Mouse (Mus musculus) embryonic facial prominence, embryonic 15.5 days (tissue): ENCODE measurements around the gene Prrg1. TPM values are rescaled to one million over a fixed set of nuclear protein-coding genes. Genes with fewer than 3 reads are reported as not detected.
A peak's percentile ranks its signal among the peaks of the same experiment; 100 is the strongest.

Experiments
- ATAC-seq: fragments of 200-750 bp; cut with Nextera tagmentation; 2 replicates; pipeline ENCODE4 v1.8.0; 2017; ENCODE audit warnings: low read depth, moderate TSS enrichment; ENCODE audit not compliant: insufficient number of reproducible peaks, low FRiP score, low TSS enrichment
- H3K27ac ChIP-seq: fragments of 300-500 bp; sonication (generic); replicated peaks from 2 replicates; pipeline ENCODE4 v1.5.1; 2015; ENCODE audit warnings: mild to moderate bottlenecking, inconsistent platforms
- H3K27me3 ChIP-seq: fragments of 300-500 bp; sonication (generic); 2 replicates; pipeline ENCODE4 v1.6.1; 2015; ENCODE audit warnings: inconsistent platforms
- H3K36me3 ChIP-seq: fragments of 300-500 bp; sonication (generic); 2 replicates; pipeline ENCODE4 v1.6.1; 2015; ENCODE audit warnings: mild to moderate bottlenecking, inconsistent platforms
- H3K4me1 ChIP-seq: fragments of 300-500 bp; sonication (generic); 2 replicates; pipeline ENCODE4 v1.6.1; 2015; ENCODE audit warnings: inconsistent platforms
- H3K4me2 ChIP-seq: fragments of 300-500 bp; sonication (generic); replicated peaks from 2 replicates; pipeline ENCODE4 v1.6.1; 2015; ENCODE audit warnings: mild to moderate bottlenecking, inconsistent platforms
- H3K4me3 ChIP-seq: fragments of 300-500 bp; sonication (generic); replicated peaks from 2 replicates; pipeline ENCODE4 v1.5.1; 2015; ENCODE audit warnings: mild to moderate bottlenecking, inconsistent platforms
- H3K9ac ChIP-seq: fragments of 300-500 bp; sonication (generic); 2 replicates; pipeline ENCODE4 v1.6.1; 2015; ENCODE audit warnings: inconsistent platforms
- H3K9me3 ChIP-seq: fragments of 300-500 bp; sonication (generic); replicated peaks from 2 replicates; pipeline ENCODE4 v1.6.1; 2016; ENCODE audit warnings: inconsistent platforms
- WGBS: fragments of 180-500 bp; shearing (Covaris S2); methylation state at CpG from one replicate; pipeline ENCODE4 v1.1.7; 2015; 5-methylcytosine and 5-hydroxymethylcytosine counted together
- polyA plus RNA-seq: library from polyadenylated mRNA; unstranded; fragments of >200 nt; fragmentation: Nextera tagmentation; extraction: Ambion mirVana; gene quantifications from 2 replicates; pipeline ENCODE4 v1.2.1, GENCODE M21; 2015

The Prrg1 gene
- 12.6 and 13.3 TPM in 2 replicates for polyA plus RNA-seq

DNA sequence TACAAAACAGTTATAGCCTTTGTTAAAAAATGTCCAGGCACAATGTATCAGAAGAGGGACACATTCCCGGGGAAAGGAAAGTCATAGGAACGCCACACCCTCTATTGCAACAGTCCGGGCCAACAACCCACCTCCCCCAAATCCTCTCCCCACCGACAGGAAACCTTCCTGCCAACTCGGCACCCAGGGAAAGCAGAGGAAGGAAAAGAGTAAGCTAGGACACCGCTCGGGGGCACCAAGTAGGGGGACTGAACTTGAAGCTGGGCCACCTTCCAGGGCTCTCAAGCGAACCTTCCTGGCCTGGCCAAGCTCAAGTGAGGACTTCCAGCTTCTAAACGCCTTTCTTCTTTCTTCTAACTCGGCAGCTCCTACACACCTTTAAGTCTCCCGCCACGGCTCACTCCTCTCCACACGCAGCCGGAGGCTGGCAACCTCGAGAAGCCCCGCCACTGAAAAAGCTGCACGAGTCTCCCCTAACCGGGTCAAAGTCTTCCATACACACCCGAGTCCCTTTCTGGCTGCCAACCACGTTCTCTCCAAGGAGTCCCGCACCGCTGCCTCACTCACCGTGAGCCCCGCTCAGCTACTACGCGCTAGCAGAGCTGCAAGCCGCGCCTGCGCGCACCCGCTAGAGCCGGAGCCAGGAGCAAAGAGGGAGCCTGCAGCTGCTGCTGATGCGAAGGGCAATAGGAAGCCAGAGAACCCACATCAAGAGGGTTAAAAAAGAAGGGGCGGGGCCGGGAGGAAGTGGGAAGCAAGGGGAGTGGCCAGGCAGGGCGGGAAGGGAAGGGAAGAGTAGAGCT is at the start of gene Prrg1:
TSS of gene Prrg1 (minus strand) at position 695 of the 803 bp plus-strand sequence.
- Histone ChIP-seq H3K4me1 (no peaks in the 10 kb centered on the region), H3K9me3 (no peaks in the 10 kb centered on the region), H3K4me3 (peak within 1 kb of the TSS; percentile 51), H3K27me3 (no peaks in the 10 kb centered on the region), H3K36me3 (no peaks in the 10 kb centered on the region), H3K9ac (0 out of 2 replicates have a peak within 1 kb of the TSS, but pooled peaks have one; percentile 35), H3K4me2 (peak within 1 kb of the TSS; percentile 41), H3K27ac (peak within 1 kb of the TSS; percentile 90)
- ATAC-seq = peak; percentile 90
- 11% methylated on average over 36 of the region's 36 CpGs for WGBS

DNA sequence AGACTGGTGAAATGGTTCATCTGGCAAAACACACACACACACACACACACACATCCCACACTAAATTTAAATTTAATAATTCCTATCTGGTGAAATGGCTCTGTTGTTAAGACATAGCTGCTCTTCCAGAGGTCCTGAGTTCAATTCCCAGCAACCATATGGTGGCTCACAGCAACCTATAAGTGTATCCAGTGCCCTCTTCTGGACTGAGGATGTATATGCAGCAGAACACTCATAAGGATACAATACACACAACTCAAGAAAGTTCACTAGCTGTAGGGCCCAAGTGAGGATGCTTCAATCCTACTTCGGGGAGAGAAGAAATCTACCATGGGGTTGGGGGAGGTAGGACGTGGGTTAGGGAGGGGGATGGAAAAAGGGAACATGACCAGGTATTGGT is 22.1 kb upstream of the Prrg1 start:
- ATAC-seq = no peak
- no peak overlapping the region for H3K4me3 ChIP-seq
- H3K36me3 ChIP-seq = no peaks in the 10 kb centered on the region
- no peak overlapping the region for H3K9ac ChIP-seq
- no peaks in the 10 kb centered on the region for H3K27me3 ChIP-seq
- no peaks in the 10 kb centered on the region for H3K4me1 ChIP-seq
- WGBS = 58% methylated on average over 2 of the region's 2 CpGs
- no peak overlapping the region for H3K27ac ChIP-seq
- H3K9me3 ChIP-seq = no peaks in the 10 kb centered on the region
- no peak overlapping the region for H3K4me2 ChIP-seq

DNA sequence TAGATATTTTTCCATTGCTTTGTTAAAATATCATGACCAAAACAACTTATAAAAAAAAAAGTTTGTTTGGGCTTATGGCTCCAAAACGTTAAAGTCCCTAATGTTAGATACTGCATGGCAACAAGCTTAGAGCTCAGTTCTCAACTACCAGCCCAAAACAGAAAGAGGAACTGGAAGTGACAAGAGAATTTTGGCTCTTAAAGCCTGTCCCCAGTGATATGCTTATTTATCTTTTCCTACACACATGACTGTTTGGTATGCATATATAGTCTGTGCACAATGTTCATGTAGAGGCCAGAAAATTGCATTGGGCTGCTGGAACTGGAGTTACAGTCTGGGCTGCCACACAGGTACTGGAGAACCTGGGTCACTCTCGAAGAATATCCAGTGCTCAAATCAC is 9.4 kb upstream of the Prrg1 start:
- H3K4me1 ChIP-seq = no peaks in the 10 kb centered on the region
- H3K27me3 ChIP-seq = no peaks in the 10 kb centered on the region
- H3K36me3 ChIP-seq = no peaks in the 10 kb centered on the region
- H3K4me3 ChIP-seq = no peak overlapping the region
- 60% methylated on average over 2 of the region's 2 CpGs for WGBS
- H3K27ac ChIP-seq = no peak overlapping the region
- no peaks in the 10 kb centered on the region for H3K9me3 ChIP-seq
- ATAC-seq = no peak
- H3K9ac ChIP-seq = no peak overlapping the region
- H3K4me2 ChIP-seq = no peak overlapping the region

DNA sequence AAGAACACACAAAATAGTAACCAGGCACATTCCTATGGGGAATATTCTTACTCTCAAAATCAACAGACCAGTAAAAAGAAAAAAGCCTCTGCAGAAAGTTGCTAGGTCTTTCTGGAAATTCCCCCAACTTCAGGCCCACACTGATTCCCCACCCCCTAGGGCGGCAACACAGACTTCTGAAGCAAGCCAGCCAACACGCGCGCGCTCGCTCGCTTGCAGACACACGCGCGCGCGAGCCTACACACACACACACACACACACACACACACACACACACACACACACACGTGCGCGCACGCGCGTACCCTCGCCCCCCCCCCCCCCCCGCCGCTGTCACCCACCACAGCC is 868 bp downstream of the Prrg1 start:
- Histone ChIP-seq H3K9ac (no peak overlapping the region), H3K4me2 (peak overlapping the region; percentile 41)

DNA sequence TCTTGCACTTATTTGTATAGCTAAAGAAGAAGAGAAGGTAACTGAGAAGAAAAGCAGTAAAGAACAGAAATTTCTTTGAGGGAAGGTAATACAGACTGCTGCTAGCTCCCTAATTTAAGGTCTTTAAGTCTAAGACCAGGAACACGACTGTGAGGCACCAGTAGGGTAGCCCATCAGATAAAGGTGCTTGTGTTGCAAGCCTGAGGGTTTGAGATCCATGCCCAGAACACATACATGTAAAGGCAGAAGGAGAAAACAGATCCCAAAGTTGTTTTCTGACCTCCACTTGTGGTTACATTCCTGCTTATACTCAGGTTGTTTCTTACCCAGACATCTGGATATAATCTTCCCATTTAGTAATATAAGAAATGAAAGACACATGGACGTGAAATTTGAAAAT is 20.2 kb downstream of the Prrg1 start:
- H3K4me3 ChIP-seq = no peak overlapping the region
- H3K36me3 ChIP-seq = no peaks in the 10 kb centered on the region
- 13% methylated on average over 2 of the region's 2 CpGs for WGBS
- H3K4me2 ChIP-seq = no peak overlapping the region
- ATAC-seq = no peak
- H3K9me3 ChIP-seq = no peaks in the 10 kb centered on the region
- H3K4me1 ChIP-seq = no peaks in the 10 kb centered on the region
- H3K9ac ChIP-seq = no peak overlapping the region
- H3K27ac ChIP-seq = no peak overlapping the region
- H3K27me3 ChIP-seq = no peaks in the 10 kb centered on the region

More for the DNA sequence above, 868 bp downstream of the Prrg1 start:
- Histone ChIP-seq H3K36me3 (no peaks in the 10 kb centered on the region), H3K9me3 (no peaks in the 10 kb centered on the region), H3K4me3 (peak overlapping the region; percentile 51), H3K4me1 (no peaks in the 10 kb centered on the region), H3K27me3 (no peaks in the 10 kb centered on the region), H3K27ac (peak overlapping the region; percentile 90)
- 9% methylated on average over 12 of the region's 21 CpGs for WGBS
- ATAC-seq = peak; percentile 67

DNA sequence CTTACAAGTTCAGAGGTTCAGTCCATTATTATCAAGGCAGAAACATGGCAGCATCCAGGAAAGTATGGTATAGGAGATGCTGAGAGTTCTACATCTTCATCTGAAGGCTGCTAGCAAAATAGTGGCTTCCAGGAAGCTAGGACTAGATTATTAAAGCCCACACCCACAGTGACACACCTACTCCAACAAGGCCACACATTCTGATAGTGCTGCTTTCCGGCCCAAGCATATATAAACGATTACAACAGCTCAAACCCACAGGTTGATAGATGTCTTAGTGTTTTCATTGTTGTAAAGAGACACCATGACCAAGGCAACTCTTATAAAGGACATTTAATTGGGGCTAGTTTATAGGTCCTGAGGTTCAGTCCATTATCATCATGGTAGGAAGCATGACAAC is 30.3 kb downstream of the Prrg1 start:
- ATAC-seq = no peak
- 93% methylated on average over 2 of the region's 2 CpGs for WGBS
- H3K9me3 ChIP-seq = no peaks in the 10 kb centered on the region
- no peak overlapping the region for H3K9ac ChIP-seq
- H3K36me3 ChIP-seq = no peaks in the 10 kb centered on the region
- H3K4me3 ChIP-seq = no peak overlapping the region
- H3K4me2 ChIP-seq = no peak overlapping the region
- no peaks in the 10 kb centered on the region for H3K27me3 ChIP-seq
- H3K27ac ChIP-seq = no peak overlapping the region
- H3K4me1 ChIP-seq = no peaks in the 10 kb centered on the region

DNA sequence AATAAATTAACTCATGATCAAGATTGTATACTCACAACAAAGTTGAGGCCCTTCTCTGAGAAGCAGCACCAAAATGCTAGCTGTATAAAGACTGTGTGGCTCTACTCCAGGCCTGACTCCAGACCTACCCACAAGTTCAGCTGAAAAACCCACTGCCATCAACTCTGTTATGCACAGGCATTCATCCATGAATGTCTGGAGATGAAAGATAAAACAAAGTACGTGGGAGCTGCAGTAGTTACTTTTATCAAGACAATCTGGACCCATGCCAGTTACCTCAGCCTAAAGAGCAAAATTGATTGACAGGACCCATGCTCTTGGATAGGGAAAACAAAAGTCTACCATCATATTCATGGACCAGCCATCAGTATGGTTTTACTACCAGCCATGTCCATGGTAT is 31.0 kb downstream of the Prrg1 start:
- no peak overlapping the region for H3K4me2 ChIP-seq

DNA sequence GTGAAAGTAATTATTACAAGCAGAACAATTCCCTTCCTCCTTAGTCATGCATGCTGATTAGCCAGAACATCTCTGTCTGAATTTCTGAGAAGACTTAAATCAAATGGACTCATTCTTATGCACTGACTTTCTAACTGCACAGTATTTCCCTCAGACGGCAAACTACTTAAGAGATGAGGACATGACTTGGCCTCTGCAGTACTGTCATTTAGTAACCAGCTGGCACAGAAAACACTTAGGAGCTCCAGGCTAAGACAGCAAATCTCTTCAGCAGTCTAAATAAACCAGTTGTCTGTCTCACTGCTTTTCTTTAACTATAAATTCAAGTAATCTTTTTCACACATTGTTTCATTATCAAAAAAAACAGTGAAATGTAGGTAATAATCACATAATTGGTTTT is 36.0 kb downstream of the Prrg1 start:
- WGBS = 32% methylated on average over 1 of the region's 1 CpGs
- no peak overlapping the region for H3K9ac ChIP-seq
- H3K4me2 ChIP-seq = no peak overlapping the region
- H3K27me3 ChIP-seq = no peaks in the 10 kb centered on the region
- no peaks in the 10 kb centered on the region for H3K4me1 ChIP-seq
- no peak for ATAC-seq
- no peaks in the 10 kb centered on the region for H3K9me3 ChIP-seq
- no peaks in the 10 kb centered on the region for H3K36me3 ChIP-seq
- no peak overlapping the region for H3K4me3 ChIP-seq
- H3K27ac ChIP-seq = no peak overlapping the region

More for the DNA sequence above, 31.0 kb downstream of the Prrg1 start:
- 33% methylated on average over 1 of the region's 1 CpGs for WGBS
- Histone ChIP-seq H3K4me1 (no peaks in the 10 kb centered on the region), H3K36me3 (no peaks in the 10 kb centered on the region), H3K27me3 (no peaks in the 10 kb centered on the region), H3K9ac (no peak overlapping the region), H3K9me3 (no peaks in the 10 kb centered on the region), H3K27ac (no peak overlapping the region), H3K4me3 (no peak overlapping the region)
- no peak for ATAC-seq

DNA sequence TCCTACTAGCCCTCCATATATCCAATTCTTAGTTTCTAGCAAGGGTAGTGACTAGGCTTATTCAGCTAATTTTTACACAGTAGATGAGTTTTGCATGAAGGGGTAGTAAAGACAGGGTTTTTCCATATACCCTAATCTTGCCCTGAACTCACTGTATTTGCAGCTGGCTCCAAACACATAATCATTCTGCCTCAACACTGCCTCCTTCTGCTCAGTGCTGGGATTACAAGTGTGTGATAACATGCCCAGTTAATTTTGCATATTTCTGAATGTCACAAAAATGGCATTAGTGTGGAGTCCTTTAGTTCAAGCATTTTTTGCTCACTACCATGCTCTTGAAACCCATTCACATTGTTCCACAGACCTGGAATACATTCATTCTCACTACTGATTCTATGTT is 44.0 kb downstream of the Prrg1 start:
- no peaks in the 10 kb centered on the region for H3K36me3 ChIP-seq
- H3K4me2 ChIP-seq = no peak overlapping the region
- H3K4me3 ChIP-seq = no peak overlapping the region
- H3K27me3 ChIP-seq = no peaks in the 10 kb centered on the region
- H3K4me1 ChIP-seq = no peaks in the 10 kb centered on the region
- no peak for ATAC-seq
- H3K27ac ChIP-seq = no peak overlapping the region
- no peak overlapping the region for H3K9ac ChIP-seq
- H3K9me3 ChIP-seq = no peaks in the 10 kb centered on the region

DNA sequence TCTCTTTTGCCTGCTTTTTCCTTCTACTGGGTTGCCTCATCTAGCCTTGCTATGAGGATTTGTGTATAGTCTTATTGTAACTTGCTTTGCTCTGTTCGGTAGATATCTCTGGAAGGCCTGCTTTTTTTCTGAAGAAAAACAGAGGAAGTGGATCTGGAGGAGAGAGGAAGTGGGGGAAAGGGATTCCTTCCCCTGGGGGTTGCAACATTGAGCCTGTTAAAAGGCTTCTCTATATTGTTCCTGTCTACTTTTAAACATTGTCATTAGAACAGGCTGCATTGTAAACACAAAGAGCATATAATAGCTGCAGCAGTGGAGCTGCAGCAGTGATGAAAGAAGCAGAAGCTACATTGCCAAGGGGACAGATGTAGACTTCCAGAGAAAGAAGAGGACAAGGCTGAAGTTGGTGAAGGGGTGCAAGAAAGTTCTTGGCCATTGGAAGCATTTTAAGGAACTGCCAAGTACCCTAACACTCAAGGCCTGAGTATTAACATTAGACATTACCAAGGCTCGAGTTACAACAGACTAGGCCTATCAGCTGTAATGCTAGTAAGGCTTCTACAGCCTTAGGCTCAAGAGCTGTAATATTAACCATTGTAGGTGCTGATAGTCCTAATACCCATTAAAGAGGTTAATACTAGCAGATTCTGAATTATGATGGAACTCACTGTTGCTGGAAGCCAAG is 44.9 kb downstream of the Prrg1 start:
- 61% methylated on average over 2 of the region's 2 CpGs for WGBS
- H3K4me1 ChIP-seq = no peaks in the 10 kb centered on the region
- no peak overlapping the region for H3K4me2 ChIP-seq
- ATAC-seq = no peak
- H3K4me3 ChIP-seq = no peak overlapping the region
- H3K36me3 ChIP-seq = no peaks in the 10 kb centered on the region
- H3K27ac ChIP-seq = no peak overlapping the region
- H3K9me3 ChIP-seq = no peaks in the 10 kb centered on the region
- H3K27me3 ChIP-seq = no peaks in the 10 kb centered on the region
- H3K9ac ChIP-seq = no peak overlapping the region

DNA sequence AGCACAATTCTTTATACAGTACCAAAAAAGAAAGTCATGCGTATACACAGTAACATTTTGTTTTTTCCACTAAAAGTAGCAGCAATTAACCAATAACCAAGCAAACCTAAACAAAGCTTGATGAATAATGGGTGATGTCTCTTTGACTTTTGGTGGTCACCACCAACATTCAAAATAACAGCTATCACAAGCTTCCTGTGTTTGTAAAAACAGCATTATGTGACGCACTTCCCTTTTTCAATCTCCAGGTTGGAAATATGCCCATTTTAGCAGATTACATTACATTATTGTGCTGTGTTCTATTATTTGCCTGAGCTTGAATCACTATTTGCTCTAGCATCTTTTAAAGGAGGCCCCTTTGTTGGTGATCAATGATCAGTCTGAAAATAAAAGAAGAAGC is 65.4 kb downstream of the Prrg1 start:
- 95% methylated on average over 2 of the region's 2 CpGs for WGBS
- Histone ChIP-seq H3K9ac (no peak overlapping the region), H3K27me3 (no peaks in the 10 kb centered on the region), H3K4me1 (no peaks in the 10 kb centered on the region), H3K9me3 (no peaks in the 10 kb centered on the region), H3K27ac (no peak overlapping the region), H3K36me3 (no peaks in the 10 kb centered on the region), H3K4me3 (no peak overlapping the region), H3K4me2 (no peak overlapping the region)
- ATAC-seq = no peak

DNA sequence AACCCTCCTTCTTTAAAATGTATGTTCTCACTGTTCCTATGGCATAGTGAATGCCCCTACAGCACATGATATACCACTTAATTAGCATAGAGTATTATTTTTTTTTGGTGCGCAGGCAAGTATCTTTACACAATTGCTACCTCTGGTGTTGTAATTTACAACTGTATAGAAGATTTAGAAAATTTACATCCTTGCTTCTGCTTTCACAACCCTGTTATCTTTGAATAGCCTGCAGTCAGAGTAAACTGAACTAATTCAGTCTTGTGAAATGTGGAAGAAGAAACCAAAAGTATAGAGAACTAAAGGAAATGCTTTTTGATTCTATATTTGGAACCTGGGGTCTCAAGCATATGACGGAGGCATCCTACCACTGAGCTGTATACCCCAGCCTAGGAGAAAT is 100.7 kb downstream of the Prrg1 start:
- Histone ChIP-seq H3K4me3 (no peak overlapping the region), H3K4me1 (no peaks in the 10 kb centered on the region), H3K27ac (no peak overlapping the region), H3K27me3 (no peaks in the 10 kb centered on the region), H3K9me3 (no peaks in the 10 kb centered on the region), H3K36me3 (no peaks in the 10 kb centered on the region), H3K9ac (no peak overlapping the region), H3K4me2 (no peak overlapping the region)
- ATAC-seq = no peak
- WGBS = 84% methylated on average over 2 of the region's 2 CpGs
